Mouse (Mus musculus) liver, postnatal 0 days (tissue): ENCODE results near the gene Vmn2r112.
"Not testable (repeated sequence)": the region's sequence is repeated elsewhere in the genome, so short reads cannot be mapped to it uniquely, and the experiment has no call there.

Experiments
- CTCF ChIP-seq: sonication (generic); IDR thresholded peaks from 2 replicates; pipeline ENCODE4 v1.5.1; 2016; ENCODE audit warnings: antibody characterized with exemption, low read depth
- EP300 ChIP-seq: IDR thresholded peaks from 2 replicates; pipeline ENCODE4 v1.6.1; 2016; ENCODE audit warnings: antibody characterized with exemption, low read depth, mild to moderate bottlenecking

DNA sequence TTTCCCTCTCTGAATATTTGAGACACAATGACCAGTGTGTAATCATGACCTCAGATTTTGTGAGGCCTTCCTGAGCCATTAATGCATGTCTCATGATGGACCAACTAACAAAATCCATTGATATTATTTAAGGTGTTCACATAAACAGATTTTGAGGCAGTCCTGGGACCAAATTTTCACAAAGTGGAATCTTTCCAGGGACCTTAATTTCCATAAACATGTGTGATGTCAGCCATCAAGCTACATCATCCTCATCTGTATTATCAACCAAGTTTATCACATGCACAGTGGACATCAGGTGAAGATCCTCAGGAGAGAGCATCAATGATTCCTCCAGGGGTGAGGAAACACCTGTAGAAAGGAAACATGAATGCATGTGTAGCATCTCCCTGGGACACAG is at the start of gene Vmn2r112:
- TF ChIP-seq CTCF, EP300: not testable (repeated sequence)
